Mouse (Mus musculus): Measurements from ENCODE around the gene Cacnb1. TPM values are rescaled to one million over a fixed set of nuclear protein-coding genes. Genes with fewer than 3 reads are reported as not detected.
A peak's percentile ranks its signal among the peaks of the same experiment; 100 is the strongest.

The Cacnb1 gene
- polyA plus RNA-seq, 1 experiment from 2014 or later = 6.3 TPM

- Histone ChIP-seq H3K27me3 (ENCODE audit: control insufficient read depth, insufficient read depth, low read length) (peaks cover 27% of the 10 kb centered on the region), H3K4me3 (ENCODE audit: low read length) (peak within 1 kb of the TSS; percentile 59), H3K9ac (ENCODE audit: low read length) (peak within 1 kb of the TSS; percentile 70), H3K4me2 (ENCODE audit: low read depth, low read length) (peak within 1 kb of the TSS; percentile 86), H3K4me1 (ENCODE audit: control insufficient read depth, insufficient read depth, low read length) (peaks cover 25% of the 10 kb centered on the region), H3K9me3 (replicated peaks; ENCODE audit: control insufficient read depth, low read length) (no peaks in the 10 kb centered on the region), H3K36me3 (ENCODE audit: control insufficient read depth, insufficient read depth) (no peaks in the 10 kb centered on the region), H3K27ac (ENCODE audit: low read length) (no peak within 1 kb of the TSS)
- ATAC-seq (replicated peaks; ENCODE audit: extremely low read depth, insufficient read depth, low FRiP score) = peak; percentile 78
- WGBS = 1% methylated on average over 42 of the region's 48 CpGs
Observed at GRCm38 (mm10) chr11:98052989-98053834, 30.4 kb upstream of the Cacnb1 start, which contains the start of gene Stac2. Gene Stac2 (minus strand): TSS chr11:98053462.

DNA sequence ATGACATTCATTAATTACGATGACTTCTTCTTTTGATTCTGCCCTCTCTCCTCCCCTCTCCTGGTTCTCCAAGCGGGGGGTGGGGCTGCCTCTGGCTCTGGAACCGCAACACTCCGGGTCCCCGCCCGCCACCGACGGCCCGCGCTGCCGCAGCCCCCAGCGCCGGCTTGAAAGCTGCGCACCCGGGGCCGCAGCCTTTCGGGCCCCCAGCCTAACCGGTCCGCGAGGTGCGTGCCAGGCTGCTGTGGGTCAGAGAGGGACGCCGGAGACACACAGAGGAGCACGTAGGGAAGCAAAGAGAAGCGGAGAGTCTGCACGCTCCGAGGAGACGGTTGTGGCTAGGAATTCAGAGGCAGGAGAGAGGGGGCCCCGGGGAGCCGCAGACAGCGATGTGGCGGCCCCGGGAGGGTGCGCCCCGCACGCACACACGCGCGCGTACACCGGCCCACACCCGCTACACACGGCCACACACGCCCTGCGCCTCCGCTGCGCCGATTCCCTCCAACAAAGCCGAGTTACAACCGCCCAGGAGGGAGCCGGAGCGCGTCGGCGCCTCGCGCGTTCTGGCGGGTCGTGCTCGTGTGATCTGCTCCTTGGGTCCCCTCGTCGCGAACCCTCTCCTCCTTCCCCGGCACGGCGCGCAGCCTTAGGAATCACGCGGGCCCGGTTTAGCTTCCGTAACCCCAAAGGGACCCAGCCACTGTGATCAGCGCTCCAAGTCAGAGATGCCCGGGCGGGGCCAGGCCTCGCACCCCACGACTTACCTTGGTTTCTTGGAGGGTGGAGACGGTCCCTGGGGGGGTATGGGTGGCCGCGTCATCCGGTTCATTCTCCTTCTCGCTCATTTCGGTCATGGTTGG, 29.5 kb upstream of the Cacnb1 start:
- WGBS = under 1% methylated on average over 82 of the region's 83 CpGs

DNA sequence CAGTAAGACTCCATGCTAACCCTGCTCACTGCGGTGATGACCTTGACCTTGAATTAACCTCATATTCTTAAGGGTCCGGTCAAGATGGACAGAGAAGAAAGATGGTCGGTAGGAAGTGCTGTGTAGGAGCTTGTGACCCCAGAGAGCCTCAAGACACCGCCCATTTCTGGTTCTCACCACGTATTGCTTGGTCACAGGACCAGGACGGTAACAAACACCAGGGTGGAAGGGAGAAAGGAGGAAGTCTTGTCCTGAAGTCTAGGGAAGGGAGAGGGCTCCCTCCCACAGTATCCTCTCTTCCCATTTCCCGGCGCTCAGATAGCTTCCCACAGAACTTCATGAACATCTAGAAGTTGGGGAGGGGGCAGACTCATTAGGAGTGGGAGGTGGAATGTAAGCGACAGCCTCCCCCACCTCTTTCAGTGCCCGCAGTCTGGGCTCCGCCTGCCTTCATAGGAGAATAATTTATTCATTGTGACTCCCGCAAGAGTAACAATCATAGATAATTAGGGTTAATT, 28.8 kb upstream of the Cacnb1 start:
- Histone ChIP-seq H3K9me3 (replicated peaks; ENCODE audit: control insufficient read depth, low read length) (no peaks in the 10 kb centered on the region), H3K27me3 (ENCODE audit: control insufficient read depth, insufficient read depth, low read length) (peaks cover 27% of the 10 kb centered on the region), H3K27ac (ENCODE audit: low read length) (no peak overlapping the region), H3K9ac (ENCODE audit: low read length) (peak overlapping the region; percentile 70), H3K4me2 (ENCODE audit: low read depth, low read length) (peak overlapping the region; percentile 86), H3K4me3 (ENCODE audit: low read length) (peak overlapping the region; percentile 59), H3K4me1 (ENCODE audit: control insufficient read depth, insufficient read depth, low read length) (peaks cover 21% of the 10 kb centered on the region), H3K36me3 (ENCODE audit: control insufficient read depth, insufficient read depth) (no peaks in the 10 kb centered on the region)
- WGBS = 12% methylated on average over 12 of the region's 12 CpGs
- no peak for ATAC-seq (replicated peaks; ENCODE audit: extremely low read depth, insufficient read depth, low FRiP score)

More for the DNA sequence above, 29.5 kb upstream of the Cacnb1 start:
- Histone ChIP-seq H3K36me3 (ENCODE audit: control insufficient read depth, insufficient read depth) (no peaks in the 10 kb centered on the region), H3K9me3 (replicated peaks; ENCODE audit: control insufficient read depth, low read length) (no peaks in the 10 kb centered on the region), H3K27ac (ENCODE audit: low read length) (no peak overlapping the region), H3K4me2 (ENCODE audit: low read depth, low read length) (peak overlapping the region; percentile 86), H3K4me3 (ENCODE audit: low read length) (peak overlapping the region; percentile 59), H3K4me1 (ENCODE audit: control insufficient read depth, insufficient read depth, low read length) (peaks cover 23% of the 10 kb centered on the region), H3K9ac (ENCODE audit: low read length) (peak overlapping the region; percentile 70), H3K27me3 (ENCODE audit: control insufficient read depth, insufficient read depth, low read length) (peaks cover 27% of the 10 kb centered on the region)
- no peak for ATAC-seq (replicated peaks; ENCODE audit: extremely low read depth, insufficient read depth, low FRiP score)

- Histone ChIP-seq H3K4me2 (ENCODE audit: low read depth, low read length) (no peak overlapping the region), H3K9me3 (replicated peaks; ENCODE audit: control insufficient read depth, low read length) (no peaks in the 10 kb centered on the region), H3K4me3 (ENCODE audit: low read length) (no peak overlapping the region), H3K4me1 (ENCODE audit: control insufficient read depth, insufficient read depth, low read length) (peaks cover 21% of the 10 kb centered on the region), H3K36me3 (ENCODE audit: control insufficient read depth, insufficient read depth) (no peaks in the 10 kb centered on the region), H3K9ac (ENCODE audit: low read length) (no peak overlapping the region), H3K27me3 (ENCODE audit: control insufficient read depth, insufficient read depth, low read length) (peaks cover 27% of the 10 kb centered on the region), H3K27ac (ENCODE audit: low read length) (no peak overlapping the region)
- WGBS = 17% methylated on average over 2 of the region's 2 CpGs
- ATAC-seq (replicated peaks; ENCODE audit: extremely low read depth, insufficient read depth, low FRiP score) = no peak
Observed at GRCm38 (mm10) chr11:98050940-98051339, 28.1 kb upstream of the Cacnb1 start.

GRCm38 (mm10) chr11:98050520-98050815, 27.6 kb upstream of the Cacnb1 start:
- no peak for ATAC-seq (replicated peaks; ENCODE audit: extremely low read depth, insufficient read depth, low FRiP score)
- Histone ChIP-seq H3K9me3 (replicated peaks; ENCODE audit: control insufficient read depth, low read length) (no peaks in the 10 kb centered on the region), H3K9ac (ENCODE audit: low read length) (no peak overlapping the region), H3K4me2 (ENCODE audit: low read depth, low read length) (no peak overlapping the region), H3K27me3 (ENCODE audit: control insufficient read depth, insufficient read depth, low read length) (peaks cover 27% of the 10 kb centered on the region), H3K36me3 (ENCODE audit: control insufficient read depth, insufficient read depth) (no peaks in the 10 kb centered on the region), H3K27ac (ENCODE audit: low read length) (no peak overlapping the region), H3K4me1 (ENCODE audit: control insufficient read depth, insufficient read depth, low read length) (peaks cover 21% of the 10 kb centered on the region), H3K4me3 (ENCODE audit: low read length) (no peak overlapping the region)
- 24% methylated on average over 2 of the region's 2 CpGs for WGBS

- no peaks in the 10 kb centered on the region for H3K9me3 ChIP-seq (replicated peaks; ENCODE audit: control insufficient read depth, low read length)
- no peaks in the 10 kb centered on the region for H3K36me3 ChIP-seq (ENCODE audit: control insufficient read depth, insufficient read depth)
- H3K4me2 ChIP-seq (ENCODE audit: low read depth, low read length) = no peak overlapping the region
- no peak overlapping the region for H3K27ac ChIP-seq (ENCODE audit: low read length)
- WGBS = 66% methylated on average over 14 of the region's 14 CpGs
- H3K4me1 ChIP-seq (ENCODE audit: control insufficient read depth, insufficient read depth, low read length) = peaks cover 21% of the 10 kb centered on the region
- peaks cover 27% of the 10 kb centered on the region for H3K27me3 ChIP-seq (ENCODE audit: control insufficient read depth, insufficient read depth, low read length)
- H3K9ac ChIP-seq (ENCODE audit: low read length) = no peak overlapping the region
- no peak overlapping the region for H3K4me3 ChIP-seq (ENCODE audit: low read length)
- ATAC-seq (replicated peaks; ENCODE audit: extremely low read depth, insufficient read depth, low FRiP score) = no peak
Observed at GRCm38 (mm10) chr11:98049672-98050519, 27.1 kb upstream of the Cacnb1 start.

- ATAC-seq (replicated peaks; ENCODE audit: extremely low read depth, insufficient read depth, low FRiP score) = no peak
- H3K9ac ChIP-seq (ENCODE audit: low read length) = no peak overlapping the region
- no peaks in the 10 kb centered on the region for H3K9me3 ChIP-seq (replicated peaks; ENCODE audit: control insufficient read depth, low read length)
- H3K27me3 ChIP-seq (ENCODE audit: control insufficient read depth, insufficient read depth, low read length) = peaks cover 20% of the 10 kb centered on the region
- no peaks in the 10 kb centered on the region for H3K36me3 ChIP-seq (ENCODE audit: control insufficient read depth, insufficient read depth)
- H3K4me3 ChIP-seq (ENCODE audit: low read length) = no peak overlapping the region
- H3K4me2 ChIP-seq (ENCODE audit: low read depth, low read length) = no peak overlapping the region
- no peak overlapping the region for H3K27ac ChIP-seq (ENCODE audit: low read length)
- peaks cover 17% of the 10 kb centered on the region for H3K4me1 ChIP-seq (ENCODE audit: control insufficient read depth, insufficient read depth, low read length)
- 84% methylated on average over 4 of the region's 4 CpGs for WGBS
Observed at GRCm38 (mm10) chr11:98047745-98048144, 24.9 kb upstream of the Cacnb1 start.

- H3K27me3 ChIP-seq (ENCODE audit: control insufficient read depth, insufficient read depth, low read length) = peaks cover 7% of the 10 kb centered on the region
- ATAC-seq (replicated peaks; ENCODE audit: extremely low read depth, insufficient read depth, low FRiP score) = no peak
- WGBS = 78% methylated on average over 1 of the region's 1 CpGs
- H3K4me1 ChIP-seq (ENCODE audit: control insufficient read depth, insufficient read depth, low read length) = peaks cover 4% of the 10 kb centered on the region
- no peak overlapping the region for H3K4me3 ChIP-seq (ENCODE audit: low read length)
- no peaks in the 10 kb centered on the region for H3K36me3 ChIP-seq (ENCODE audit: control insufficient read depth, insufficient read depth)
- no peak overlapping the region for H3K4me2 ChIP-seq (ENCODE audit: low read depth, low read length)
- H3K27ac ChIP-seq (ENCODE audit: low read length) = no peak overlapping the region
- H3K9me3 ChIP-seq (replicated peaks; ENCODE audit: control insufficient read depth, low read length) = no peaks in the 10 kb centered on the region
- H3K9ac ChIP-seq (ENCODE audit: low read length) = no peak overlapping the region
Observed at GRCm38 (mm10) chr11:98046466-98046865, 23.6 kb upstream of the Cacnb1 start.
